Mouse (Mus musculus) kidney, postnatal 10 days (tissue): ENCODE measurements at regions not wholly inside any gene's neighbourhood (a gene's known extent, or its start where the extent isn't known, plus 50 kb on each side); places are given as distances from the start of the nearest gene placed in this dataset.

Experiments used
- DNase-seq: peaks from one replicate; pipeline ENCODE4 v3.0.0; 2021; ENCODE audit warnings: mixed read lengths

DNA sequence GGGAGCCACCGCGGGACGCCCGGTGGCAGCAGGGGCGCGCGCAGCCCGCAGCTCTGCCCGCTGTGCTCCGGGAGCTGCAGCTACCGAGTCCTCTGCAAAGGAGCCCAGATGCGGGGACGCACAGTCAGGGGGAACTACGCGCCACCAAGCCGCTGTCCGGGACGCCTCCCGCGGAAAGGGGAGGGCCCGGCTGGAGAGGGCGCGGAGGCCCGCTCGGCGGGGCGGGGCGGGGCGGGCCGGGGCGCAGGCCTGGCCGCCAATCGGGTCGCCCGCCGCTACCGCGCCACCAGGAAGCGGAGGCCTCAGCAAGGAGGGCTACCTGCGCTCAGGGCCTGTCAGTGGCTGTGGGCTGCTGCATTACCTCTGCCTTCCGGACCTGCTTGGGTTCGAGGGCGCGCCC is 128.1 kb downstream of the 9030624G23Rik start:
- DNase-seq = peak; percentile 1
